Mouse (Mus musculus) ovary, postnatal 14 days (tissue): ENCODE measurements around the gene Acox3.

Source experiments
- DNase-seq: peaks from one replicate; pipeline ENCODE4 v3.0.0; 2022; ENCODE audit warnings: low spot score

The Acox3 gene

GRCm38 (mm10) chr5:35652319-35652718, 69.5 kb downstream of the Acox3 start:
- DNase-seq, result no peak

GRCm38 (mm10) chr5:35652872-35653271, 70.0 kb downstream of the Acox3 start:
- no peak for DNase-seq

- DNase-seq, result no peak
These were observed 71.0 kb downstream of the Acox3 start for GRCm38 (mm10) chr5:35653743-35654395.

- no peak for DNase-seq
These were observed 73.1 kb downstream of the Acox3 start for GRCm38 (mm10) chr5:35655753-35656485.

- DNase-seq, result no peak
These were observed 76.7 kb downstream of the Acox3 start for GRCm38 (mm10) chr5:35659503-35659902.

GRCm38 (mm10) chr5:35661210-35661609, 78.4 kb downstream of the Acox3 start:
- DNase-seq, result no peak

- DNase-seq, result no peak
These were observed 79.2 kb downstream of the Acox3 start for GRCm38 (mm10) chr5:35662021-35662545.
